13 mouse cellular contexts compared by ENCODE assay signal in genomic region chr9:119561746-119562145, GRCm38 (mm10). TPM values are rescaled to one million over a fixed set of nuclear protein-coding genes. Genes with fewer than 3 reads are reported as not detected.
DNase-seq lines count a peak whose midpoint lies in the region; ATAC-seq and TF ChIP-seq lines count a peak whose summit lies in the region.
"Had no signal": no experiment of that assay in that cellular context is flagged by ENCODE, and none has a peak within 500 bp of the region (broad histone marks: within the 10 kb centered on the region; RNA-seq: fewer than 3 reads in every experiment).

No protein-coding gene starts in this region.

- peaks cover 33% of the 10 kb centered on the region for H3K4me1 ChIP-seq in forebrain, embryonic 12.5 days
- no peaks in the 10 kb centered on the region for H3K4me1 ChIP-seq in forebrain, postnatal 0 days (ENCODE audit: insufficient read depth)
- peaks cover 15% of the 10 kb centered on the region for H3K4me1 ChIP-seq in kidney, embryonic 14.5 days (ENCODE audit: control insufficient read depth, insufficient read depth, low read length)
- H3K4me1 ChIP-seq in stomach, postnatal 0 days (replicated peaks; ENCODE audit: control insufficient read depth, insufficient read depth): no peaks in the 10 kb centered on the region

- no peak overlapping the region for H3K4me3 ChIP-seq in forebrain, embryonic 12.5 days (replicated peaks)
- H3K4me3 ChIP-seq in forebrain, postnatal 0 days (ENCODE audit: low read depth, low read length): no peak overlapping the region
- no peak overlapping the region for H3K4me3 ChIP-seq in kidney, embryonic 14.5 days (ENCODE audit: low read length)
- H3K4me3 ChIP-seq in stomach, postnatal 0 days (ENCODE audit: low read depth, low read length): no peak overlapping the region

- no peak overlapping the region for H3K4me2 ChIP-seq in forebrain, embryonic 12.5 days
- no peak overlapping the region for H3K4me2 ChIP-seq in forebrain, postnatal 0 days (ENCODE audit: low read depth)
- H3K4me2 ChIP-seq in kidney, embryonic 14.5 days (replicated peaks; ENCODE audit: low read depth, low read length): no peak overlapping the region
- H3K4me2 ChIP-seq in stomach, postnatal 0 days (replicated peaks; ENCODE audit: low read depth): no peak overlapping the region

- DNase-seq in forebrain, postnatal 0 days: no peak
- DNase-seq in kidney, adult 18-20 months: no peak
- DNase-seq in 3T3-L1 (ENCODE audit: low read depth, low spot score): peak; percentile 17
- peak; percentile 32 for DNase-seq in ZHBTc4 (ENCODE audit: low read depth, low spot score)
- DNase-seq in ovary, postnatal 14 days (ENCODE audit: low spot score): no peak
- DNase-seq in stomach, postnatal 0 days (ENCODE audit: low spot score): no peak
- DNase-seq: cerebellum, postnatal 36 days; kidney, postnatal 36 days; layer of hippocampus, postnatal 36 days had no signal

- 53% methylated on average over 8 of the region's 8 CpGs for WGBS in forebrain, embryonic 12.5 days
- WGBS in forebrain, postnatal 0 days: 44% methylated on average over 8 of the region's 8 CpGs
- WGBS in kidney, embryonic 14.5 days: 47% methylated on average over 8 of the region's 8 CpGs
- WGBS in stomach, postnatal 0 days: 59% methylated on average over 8 of the region's 8 CpGs

- no peaks in the 10 kb centered on the region for H3K9me3 ChIP-seq in forebrain, embryonic 12.5 days
- no peaks in the 10 kb centered on the region for H3K9me3 ChIP-seq in forebrain, postnatal 0 days (ENCODE audit: low read length)
- no peaks in the 10 kb centered on the region for H3K9me3 ChIP-seq in kidney, embryonic 14.5 days (ENCODE audit: control insufficient read depth, low read length)
- no peaks in the 10 kb centered on the region for H3K9me3 ChIP-seq in stomach, postnatal 0 days (ENCODE audit: control insufficient read depth, low read length)

- H3K9ac ChIP-seq in forebrain, embryonic 12.5 days: no peak overlapping the region
- no peak overlapping the region for H3K9ac ChIP-seq in forebrain, postnatal 0 days
- no peak overlapping the region for H3K9ac ChIP-seq in kidney, embryonic 14.5 days (ENCODE audit: low read depth, low read length)
- H3K9ac ChIP-seq in stomach, postnatal 0 days (ENCODE audit: low read length): no peak overlapping the region

- TF ChIP-seq EP300 in stomach, postnatal 0 days (optimal IDR thresholded peaks at IDR 0.05): no peak

- no peak for ATAC-seq in forebrain, embryonic 12.5 days (ENCODE audit: low FRiP score)
- ATAC-seq in forebrain, postnatal 0 days: no peak
- ATAC-seq in kidney, embryonic 14.5 days (ENCODE audit: low FRiP score, low TSS enrichment): no peak
- no peak for ATAC-seq in stomach, postnatal 0 days (ENCODE audit: low FRiP score, low TSS enrichment)
- ATAC-seq: hindbrain, embryonic 16.5 days had no signal

- H3K36me3 ChIP-seq in forebrain, embryonic 12.5 days (replicated peaks): no peaks in the 10 kb centered on the region
- H3K36me3 ChIP-seq in forebrain, postnatal 0 days (ENCODE audit: insufficient read depth): no peaks in the 10 kb centered on the region
- H3K36me3 ChIP-seq in kidney, embryonic 14.5 days (ENCODE audit: control insufficient read depth, insufficient read depth, low read length): no peaks in the 10 kb centered on the region
- H3K36me3 ChIP-seq in stomach, postnatal 0 days (ENCODE audit: control insufficient read depth, insufficient read depth, low read length): no peaks in the 10 kb centered on the region

- H3K27ac ChIP-seq in forebrain, embryonic 12.5 days: peak overlapping the region; percentile 36; the same call in 1 of the 2 replicates
- no peak overlapping the region for H3K27ac ChIP-seq in forebrain, postnatal 0 days (ENCODE audit: low read depth, low read length)
- H3K27ac ChIP-seq in kidney, embryonic 14.5 days (ENCODE audit: low read depth, low read length): 0 out of 2 replicates have a peak overlapping the region, but pooled peaks have one; percentile 7
- H3K27ac ChIP-seq in stomach, postnatal 0 days (replicated peaks): no peak overlapping the region

- no peak for TF ChIP-seq CTCF in forebrain, postnatal 0 days (IDR thresholded peaks at IDR 0.05; ENCODE audit: low read depth)
- TF ChIP-seq CTCF in stomach, postnatal 0 days (IDR thresholded peaks at IDR 0.05; ENCODE audit: low read depth): no peak

- H3K27me3 ChIP-seq in forebrain, embryonic 12.5 days: peaks cover 40% of the 10 kb centered on the region; the same call in 1 of the 2 replicates
- H3K27me3 ChIP-seq in forebrain, postnatal 0 days (ENCODE audit: insufficient read depth, low read length): no peaks in the 10 kb centered on the region; the same call in 1 of the 2 replicates
- H3K27me3 ChIP-seq in kidney, embryonic 14.5 days (ENCODE audit: control insufficient read depth, insufficient read depth, low read length): peaks cover 4% of the 10 kb centered on the region; the same call in 1 of the 2 replicates
- no peaks in the 10 kb centered on the region for H3K27me3 ChIP-seq in stomach, postnatal 0 days (ENCODE audit: control insufficient read depth, insufficient read depth, low read length)

RNA-seq across cellular contexts. Expression of gene Scn5a, which starts 17.1 kb away (rescaled TPM):
- 3.2 and 3.5 TPM in 2 replicates for polyA plus RNA-seq in forebrain, embryonic 12.5 days (2016; fragmentation: Nextera tagmentation; extraction: Ambion mirVana)
- total RNA-seq in forebrain, postnatal 0 days (2014; rRNA removed): 3.4 and 8.2 TPM in 2 replicates
- 0.40 and 0.77 TPM in 2 replicates for polyA plus RNA-seq in forebrain, postnatal 0 days (2015; fragmentation: Nextera tagmentation; extraction: Ambion mirVana)
- polyA plus RNA-seq in kidney, embryonic 14.5 days (2014; fragmentation: Nextera tagmentation; extraction: Ambion mirVana): 0.03 and 0.27 TPM in 2 replicates
- 0.10 and 0.18 TPM in 2 replicates for polyA plus RNA-seq in stomach, postnatal 0 days (2015; fragmentation: Nextera tagmentation; extraction: Ambion mirVana)
- total RNA-seq: granulocyte monocyte progenitor cell, adult 5-6 weeks had no signal

Comparison
In these comparisons a context has a peak if more than half of its experiments do, and no peak if none do; other contexts are left out.
1. H3K27ac ChIP-seq: peak in forebrain, embryonic 12.5 days (single experiment) and kidney, embryonic 14.5 days (single experiment); none in forebrain, postnatal 0 days (single experiment) and stomach, postnatal 0 days (single experiment).
2. DNase-seq: peak in 3T3-L1 (single experiment) and ZHBTc4 (single experiment); none in forebrain, postnatal 0 days (single experiment), kidney, adult 18-20 months (single experiment), ovary, postnatal 14 days (single experiment) and stomach, postnatal 0 days (single experiment).